Mouse (Mus musculus) heart, embryonic 14.5 days (tissue): ENCODE data around the gene Nrxn3. TPM values are rescaled to one million over a fixed set of nuclear protein-coding genes. Genes with fewer than 3 reads are reported as not detected.
A peak's percentile ranks its signal among the peaks of the same experiment; 100 is the strongest.

Source experiments
- ATAC-seq: fragments of 200-750 bp; cut with Nextera tagmentation; 2 replicates; pipeline ENCODE4 v1.8.0; 2017; ENCODE audit warnings: low read depth, moderate TSS enrichment; ENCODE audit not compliant: insufficient number of reproducible peaks, insufficient read depth, low FRiP score
- H3K27ac ChIP-seq, 2 experiments: fragments of 200-500 bp in 1 of 2; fragments of 300-500 bp in 1 of 2; sonication (generic) in 1 of 2; replicated peaks in 1 of 2; 2 replicates each; pipeline ENCODE4 v1.5.1; 2012 to 2014; ENCODE audit warnings: low read depth in 2 of 2, low read length in 2 of 2, control low read depth in 1 of 2, mild to moderate bottlenecking in 1 of 2, mixed read lengths in 1 of 2; ENCODE audit not compliant: control insufficient read depth in 1 of 2, insufficient read depth in 1 of 2
- H3K27me3 ChIP-seq: fragments of 300-500 bp; sonication (generic); 2 replicates; pipeline ENCODE4 v1.6.1; 2014; ENCODE audit warnings: mild to moderate bottlenecking, low read length, control low read depth; ENCODE audit not compliant: control insufficient read depth, insufficient read depth
- H3K36me3 ChIP-seq: fragments of 300-500 bp; sonication (generic); 2 replicates; pipeline ENCODE4 v1.6.1; 2014; ENCODE audit warnings: mild to moderate bottlenecking, control low read depth, low read length, mixed read lengths; ENCODE audit not compliant: control insufficient read depth, insufficient read depth
- H3K4me1 ChIP-seq, 2 experiments: fragments of 200-500 bp in 1 of 2; fragments of 300-500 bp in 1 of 2; sonication (generic) in 1 of 2; 2 replicates each; pipeline ENCODE4 v1.6.1; 2012 to 2014; ENCODE audit warnings: low read length in 2 of 2, control low read depth in 1 of 2, mixed read lengths in 1 of 2; ENCODE audit not compliant: control insufficient read depth in 2 of 2, insufficient read depth in 2 of 2
- H3K4me2 ChIP-seq: fragments of 300-500 bp; sonication (generic); 2 replicates; pipeline ENCODE4 v1.6.1; 2014; ENCODE audit warnings: mild to moderate bottlenecking, low read length
- H3K4me3 ChIP-seq, 2 experiments: fragments of 200-500 bp in 1 of 2; fragments of 300-500 bp in 1 of 2; sonication (generic) in 1 of 2; 2 replicates each; pipeline ENCODE4 v1.5.1; 2012 to 2014; ENCODE audit warnings: low read length in 2 of 2, mild to moderate bottlenecking in 2 of 2, control low read depth in 1 of 2, low read depth in 1 of 2, moderate library complexity in 1 of 2; ENCODE audit not compliant: control insufficient read depth in 1 of 2, insufficient read depth in 1 of 2
- H3K9ac ChIP-seq: fragments of 300-500 bp; sonication (generic); 2 replicates; pipeline ENCODE4 v1.6.1; 2014; ENCODE audit warnings: mild to moderate bottlenecking, low read length
- H3K9me3 ChIP-seq: fragments of 300-500 bp; sonication (generic); 2 replicates; pipeline ENCODE4 v1.6.1; 2016; ENCODE audit warnings: low read length, control low read depth; ENCODE audit not compliant: control insufficient read depth
- WGBS: fragments of 180-500 bp; shearing (Covaris S2); extraction: QIAGEN DNeasy Blood & Tissue Kit; methylation state at CpG from one replicate; pipeline ENCODE4 v1.1.7; 2014; 5-methylcytosine and 5-hydroxymethylcytosine counted together
- polyA plus RNA-seq: library from polyadenylated mRNA; unstranded; fragments of >200 nt; fragmentation: Nextera tagmentation; extraction: Ambion mirVana; gene quantifications from 2 replicates; pipeline ENCODE4 v1.2.1, GENCODE M21; 2014

Nrxn3 gene
- polyA plus RNA-seq, 1 experiment from 2014 or later: 1.7 TPM

GRCm38 (mm10) chr12:88812173-88812572 is 89.5 kb downstream of the Nrxn3 start:
- H3K4me3 ChIP-seq: no peak overlapping the region
- H3K9ac ChIP-seq: no peak overlapping the region
- peak; percentile 80; the same call in 1 of the 2 replicates for ATAC-seq
- no peaks in the 10 kb centered on the region for H3K4me1 ChIP-seq
- H3K4me2 ChIP-seq: no peak overlapping the region
- H3K27me3 ChIP-seq: no peaks in the 10 kb centered on the region
- H3K36me3 ChIP-seq: no peaks in the 10 kb centered on the region
- peak overlapping the region in 1 of 2 experiments; percentile 64; a peak in 3 of 4 replicates for H3K27ac ChIP-seq
- WGBS: 32% methylated on average over 5 of the region's 5 CpGs
- no peaks in the 10 kb centered on the region for H3K9me3 ChIP-seq

DNA sequence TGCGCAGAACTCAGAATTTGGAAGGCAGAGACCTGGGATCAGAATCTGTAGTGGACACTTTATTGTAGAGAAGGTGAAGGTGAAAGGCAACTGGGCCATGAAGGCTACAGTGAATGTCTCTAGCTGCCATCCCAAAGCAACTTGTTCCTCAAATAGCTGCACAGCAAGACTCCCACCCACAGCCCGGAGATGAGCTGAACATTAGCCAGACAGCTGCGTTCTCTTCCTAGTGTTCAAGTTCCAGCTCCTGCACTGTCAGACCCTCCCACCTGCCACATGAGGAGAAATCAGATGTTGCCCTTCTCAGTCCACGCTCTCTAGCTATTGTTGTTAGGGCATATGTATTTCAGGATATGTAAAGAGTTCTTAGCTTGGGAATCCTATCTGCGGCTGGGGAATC is 94.2 kb downstream of the Nrxn3 start:
- H3K36me3 ChIP-seq: no peaks in the 10 kb centered on the region
- no peak overlapping the region for H3K4me3 ChIP-seq
- no peaks in the 10 kb centered on the region for H3K27me3 ChIP-seq
- H3K9me3 ChIP-seq: no peaks in the 10 kb centered on the region
- H3K9ac ChIP-seq: no peak overlapping the region
- no peak for ATAC-seq
- WGBS: 69% methylated on average over 5 of the region's 5 CpGs
- peaks cover 0 to 2% of the 10 kb centered on the region in 2 experiments; a peak in 2 of 4 replicates for H3K4me1 ChIP-seq
- H3K4me2 ChIP-seq: no peak overlapping the region
- H3K27ac ChIP-seq: no peak overlapping the region

DNA sequence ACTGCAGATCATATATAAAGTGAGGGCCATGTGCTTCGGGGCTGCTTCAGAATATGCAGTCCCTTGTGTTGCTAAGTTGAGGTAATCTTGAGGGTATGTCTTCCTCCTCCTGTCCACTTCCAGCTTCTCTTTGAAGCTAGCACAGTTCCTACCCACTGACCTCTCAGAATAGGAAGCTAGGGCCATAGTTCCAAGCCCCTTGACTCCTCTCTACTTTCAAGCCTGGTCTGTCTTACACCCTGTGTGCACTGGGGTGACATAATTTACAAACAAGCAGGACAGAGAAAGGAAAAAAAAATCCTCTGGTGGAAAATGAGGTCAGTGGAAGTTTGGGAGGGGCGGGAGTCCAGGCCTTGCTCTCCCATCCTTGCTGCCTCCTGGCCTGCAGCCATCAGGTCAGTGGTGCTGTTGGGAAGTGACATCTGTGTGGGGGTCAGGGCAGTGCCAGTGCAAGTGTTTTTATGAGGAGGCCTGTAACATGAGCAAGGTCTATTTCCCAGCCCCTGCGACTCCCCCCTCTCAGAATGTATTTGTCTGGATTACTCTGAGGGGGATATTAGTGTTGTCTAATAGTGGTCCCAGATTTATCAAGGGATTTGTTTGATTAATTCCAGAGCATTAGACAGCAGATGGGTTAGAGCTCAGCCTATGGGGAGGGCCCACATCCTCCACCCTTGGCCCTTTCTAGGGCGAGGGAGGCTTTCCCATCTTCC is 96.1 kb downstream of the Nrxn3 start:
- Histone ChIP-seq H3K4me3 (no peak overlapping the region), H3K4me2 (no peak overlapping the region), H3K27ac (no peak overlapping the region), H3K9me3 (no peaks in the 10 kb centered on the region), H3K27me3 (no peaks in the 10 kb centered on the region), H3K36me3 (no peaks in the 10 kb centered on the region), H3K4me1 (peaks cover 0 to 2% of the 10 kb centered on the region in 2 experiments; a peak in 2 of 4 replicates), H3K9ac (no peak overlapping the region)
- 65% methylated on average over 4 of the region's 4 CpGs for WGBS
- peak; percentile 54; the same call in 1 of the 2 replicates for ATAC-seq

DNA sequence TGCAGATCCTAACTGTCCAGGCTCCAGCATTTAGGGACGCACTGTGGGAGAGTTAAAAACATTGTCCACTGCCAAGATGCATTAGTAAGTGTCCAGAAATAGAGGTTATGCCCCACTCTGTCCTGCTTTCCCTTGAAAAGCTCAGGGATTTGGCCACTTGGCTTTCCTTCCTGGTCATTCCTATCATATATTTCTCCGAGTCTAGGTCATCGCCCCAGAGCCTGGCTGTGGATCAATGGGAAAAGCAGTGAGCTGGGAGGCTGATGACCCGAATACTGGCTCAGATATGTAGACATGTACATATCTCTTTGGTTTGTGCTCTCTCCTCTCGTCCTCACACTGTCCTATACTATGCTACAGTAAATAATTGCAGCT is 96.6 kb downstream of the Nrxn3 start:
- H3K4me2 ChIP-seq: no peak overlapping the region
- no peak overlapping the region for H3K4me3 ChIP-seq
- no peak overlapping the region for H3K9ac ChIP-seq
- H3K4me1 ChIP-seq: peaks cover 0 to 2% of the 10 kb centered on the region in 2 experiments; a peak in 2 of 4 replicates
- no peak overlapping the region for H3K27ac ChIP-seq
- 64% methylated on average over 5 of the region's 5 CpGs for WGBS
- H3K27me3 ChIP-seq: no peaks in the 10 kb centered on the region
- no peaks in the 10 kb centered on the region for H3K36me3 ChIP-seq
- ATAC-seq: no peak
- no peaks in the 10 kb centered on the region for H3K9me3 ChIP-seq

GRCm38 (mm10) chr12:88820131-88820530 is 97.5 kb downstream of the Nrxn3 start:
- H3K27ac ChIP-seq: no peak overlapping the region
- H3K36me3 ChIP-seq: no peaks in the 10 kb centered on the region
- peaks cover 0 to 2% of the 10 kb centered on the region in 2 experiments; a peak in 2 of 4 replicates for H3K4me1 ChIP-seq
- 28% methylated on average over 3 of the region's 3 CpGs for whole genome bisulfite sequencing
- no peak for ATAC-seq
- H3K9ac ChIP-seq: no peak overlapping the region
- H3K9me3 ChIP-seq: no peaks in the 10 kb centered on the region
- H3K27me3 ChIP-seq: no peaks in the 10 kb centered on the region
- H3K4me3 ChIP-seq: no peak overlapping the region
- H3K4me2 ChIP-seq: no peak overlapping the region

GRCm38 (mm10) chr12:88830851-88831250 is 108.2 kb downstream of the Nrxn3 start:
- Histone ChIP-seq H3K9me3 (no peaks in the 10 kb centered on the region), H3K27ac (no peak overlapping the region), H3K36me3 (no peaks in the 10 kb centered on the region), H3K4me1 (peaks cover 4 to 6% of the 10 kb centered on the region in 2 experiments; a peak in 2 of 4 replicates), H3K4me2 (no peak overlapping the region), H3K9ac (no peak overlapping the region), H3K27me3 (no peaks in the 10 kb centered on the region), H3K4me3 (no peak overlapping the region)
- no peak for ATAC-seq
- 86% methylated on average over 1 of the region's 1 CpGs for WGBS

DNA sequence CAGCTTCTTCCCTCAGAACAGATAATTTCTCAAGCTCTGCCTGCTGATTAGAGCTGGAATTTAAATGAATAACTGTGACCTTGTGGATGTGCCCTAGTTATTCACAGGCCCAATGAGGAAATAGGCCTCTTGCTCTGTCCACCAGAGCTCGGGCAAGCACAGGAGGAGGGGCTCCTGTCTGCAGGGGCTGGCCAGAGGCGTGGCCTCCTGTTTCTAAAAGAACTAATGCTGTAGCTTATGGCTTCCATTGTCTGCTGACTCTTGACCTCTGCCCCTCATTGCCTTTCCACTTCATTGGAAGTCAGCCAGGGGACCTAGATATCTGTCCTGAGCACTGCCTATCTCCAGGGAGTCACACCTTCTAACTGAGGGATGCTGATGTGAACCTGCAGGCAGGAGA is 113.1 kb downstream of the Nrxn3 start:
- H3K9me3 ChIP-seq: no peaks in the 10 kb centered on the region
- H3K27me3 ChIP-seq: no peaks in the 10 kb centered on the region
- no peak overlapping the region for H3K27ac ChIP-seq
- H3K4me3 ChIP-seq: no peak overlapping the region
- H3K4me1 ChIP-seq: peaks cover 4 to 6% of the 10 kb centered on the region in 2 experiments; a peak in 2 of 4 replicates
- H3K4me2 ChIP-seq: no peak overlapping the region
- no peak overlapping the region for H3K9ac ChIP-seq
- H3K36me3 ChIP-seq: no peaks in the 10 kb centered on the region
- WGBS: 17% methylated on average over 2 of the region's 2 CpGs
- ATAC-seq: no peak

DNA sequence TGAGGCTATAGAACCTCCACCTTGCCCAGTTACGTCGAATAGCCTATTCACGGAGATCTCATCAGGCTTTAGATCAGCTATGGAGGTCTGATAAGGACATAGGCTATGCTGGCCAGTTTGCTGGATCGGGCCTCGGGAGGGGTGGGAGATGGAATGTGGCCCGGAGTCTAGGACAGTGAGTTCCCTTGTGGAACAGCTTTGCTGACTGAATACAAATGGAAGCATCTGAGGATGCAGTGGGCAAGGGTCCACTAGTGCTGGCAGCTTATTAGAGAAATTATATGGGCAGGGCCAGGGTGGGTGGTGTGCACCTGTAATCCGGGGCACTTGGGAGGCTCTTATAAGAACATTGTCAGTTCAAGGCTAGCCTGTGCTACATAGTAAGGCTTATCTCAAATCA is 117.0 kb downstream of the Nrxn3 start:
- Histone ChIP-seq H3K36me3 (no peaks in the 10 kb centered on the region), H3K4me1 (peaks cover 4 to 6% of the 10 kb centered on the region in 2 experiments; a peak in 2 of 4 replicates), H3K27me3 (no peaks in the 10 kb centered on the region), H3K4me3 (no peak overlapping the region), H3K27ac (no peak overlapping the region), H3K9me3 (no peaks in the 10 kb centered on the region), H3K9ac (no peak overlapping the region), H3K4me2 (no peak overlapping the region)
- WGBS: 79% methylated on average over 7 of the region's 7 CpGs
- no peak for ATAC-seq
